Mouse (Mus musculus) small intestine, adult 2 months (tissue): ENCODE results near the gene Sphk2. TPM values are rescaled to one million over a fixed set of nuclear protein-coding genes. Genes with fewer than 3 reads are reported as not detected.

Experiments
- H3K27ac ChIP-seq: fragments of 200-500 bp; 2 replicates; pipeline ENCODE4 v1.5.1; 2012; ENCODE audit warnings: low read depth, low read length, control low read depth, inconsistent platforms; ENCODE audit not compliant: insufficient read depth
- H3K27me3 ChIP-seq: fragments of 200-500 bp; 2 replicates; pipeline ENCODE4 v1.6.1; 2012; ENCODE audit warnings: mild to moderate bottlenecking, moderate library complexity, low read length, inconsistent platforms; ENCODE audit not compliant: control insufficient read depth, insufficient read depth
- H3K36me3 ChIP-seq: fragments of 200-500 bp; 2 replicates; pipeline ENCODE4 v1.6.1; 2012; ENCODE audit warnings: mild to moderate bottlenecking, low read length, control low read depth, inconsistent platforms; ENCODE audit not compliant: control insufficient read depth, insufficient read depth
- H3K4me1 ChIP-seq: fragments of 200-500 bp; 2 replicates; pipeline ENCODE4 v1.6.1; 2012; ENCODE audit warnings: low read length, inconsistent platforms, mixed read lengths; ENCODE audit not compliant: control insufficient read depth, insufficient read depth, insufficient read length
- H3K4me3 ChIP-seq: fragments of 200-500 bp; 2 replicates; pipeline ENCODE4 v1.5.1; 2012; ENCODE audit warnings: low read depth, mild to moderate bottlenecking, control low read depth, inconsistent platforms, low read length, moderate library complexity
- CTCF ChIP-seq: fragments of 200-500 bp; IDR thresholded peaks from 2 replicates; pipeline ENCODE4 v1.5.1; 2012; ENCODE audit warnings: low read depth, mild to moderate bottlenecking, control low read depth, inconsistent platforms, low read length, moderate library complexity, mixed read lengths; ENCODE audit not compliant: insufficient replicate concordance, insufficient read length; ENCODE audit errors: extremely low read depth
- POLR2A ChIP-seq: fragments of 200-500 bp; IDR thresholded peaks from 2 replicates; pipeline ENCODE4 v1.6.1; 2012; ENCODE audit warnings: low read depth, mild to moderate bottlenecking, control low read depth, inconsistent platforms, low read length, moderate library complexity
- WGBS: fragments of 180-500 bp; shearing (Covaris S2); methylation state at CpG from one replicate; pipeline ENCODE4 v1.1.7; 2018; 5-methylcytosine and 5-hydroxymethylcytosine counted together
- polyA plus RNA-seq: library from polyadenylated mRNA; depleted of rRNA; stranded (reverse); fragments of >200 nt; gene quantifications from 2 replicates; pipeline ENCODE4 v1.2.3, GENCODE M21; 2012

Gene Sphk2
- polyA plus RNA-seq, 1 experiment = 164 TPM

GRCm38 (mm10) chr7:45699523-45700141 lies 18.2 kb downstream of the Sphk2 start, which contains the start of gene Car11:
Car11 (plus strand) TSS chr7:45699843.
- Histone ChIP-seq H3K36me3 (no peaks in the 10 kb centered on the region), H3K27ac (no peak within 1 kb of the TSS), H3K4me3 (peak within 1 kb of the TSS; percentile 44), H3K27me3 (peaks cover 20% of the 10 kb centered on the region), H3K4me1 (peaks cover 18% of the 10 kb centered on the region)
- TF ChIP-seq POLR2A (no peak), CTCF (no peak)
- WGBS = 10% methylated on average over 36 of the region's 36 CpGs

GRCm38 (mm10) chr7:45697894-45698293 lies 19.9 kb downstream of the Sphk2 start:
- H3K27ac ChIP-seq = no peak overlapping the region
- no peaks in the 10 kb centered on the region for H3K36me3 ChIP-seq
- peaks cover 10% of the 10 kb centered on the region for H3K4me1 ChIP-seq
- H3K27me3 ChIP-seq = peaks cover 20% of the 10 kb centered on the region
- WGBS = 70% methylated on average over 7 of the region's 7 CpGs
- no peak overlapping the region for H3K4me3 ChIP-seq
- no peak for TF ChIP-seq POLR2A
- no peak for TF ChIP-seq CTCF

- H3K27me3 ChIP-seq = peaks cover 16% of the 10 kb centered on the region
- H3K36me3 ChIP-seq = no peaks in the 10 kb centered on the region
- TF ChIP-seq CTCF (no peak), POLR2A (no peak)
- H3K4me1 ChIP-seq = peaks cover 5% of the 10 kb centered on the region
- no peak overlapping the region for H3K27ac ChIP-seq
- WGBS = 33% methylated on average over 6 of the region's 6 CpGs
- H3K4me3 ChIP-seq = no peak overlapping the region
These were observed 22.7 kb downstream of the Sphk2 start for GRCm38 (mm10) chr7:45695098-45695497.

- H3K4me1 ChIP-seq = no peaks in the 10 kb centered on the region
- WGBS = 94% methylated on average over 50 of the region's 50 CpGs
- no peak for TF ChIP-seq CTCF
- no peak for TF ChIP-seq POLR2A
- H3K36me3 ChIP-seq = no peaks in the 10 kb centered on the region
- peaks cover 5% of the 10 kb centered on the region; the same call in 1 of the 2 replicates for H3K27me3 ChIP-seq
- no peak within 1 kb of the TSS for H3K27ac ChIP-seq
- H3K4me3 ChIP-seq = no peak within 1 kb of the TSS
These were observed 23.7 kb downstream of the Sphk2 start, which contains the start of gene Sec1 for GRCm38 (mm10) chr7:45693921-45694591. Sec1 (minus strand) TSS chr7:45694402.

- H3K27me3 ChIP-seq = no peaks in the 10 kb centered on the region; the same call in 1 of the 2 replicates
- no peaks in the 10 kb centered on the region for H3K36me3 ChIP-seq
- no peak overlapping the region for H3K4me3 ChIP-seq
- TF ChIP-seq CTCF (no peak), POLR2A (no peak)
- H3K4me1 ChIP-seq = no peaks in the 10 kb centered on the region
- H3K27ac ChIP-seq = no peak overlapping the region
- WGBS = 93% methylated on average over 2 of the region's 2 CpGs
These were observed 25.4 kb downstream of the Sphk2 start for GRCm38 (mm10) chr7:45692364-45692763.

GRCm38 (mm10) chr7:45689800-45690199 lies 28.0 kb downstream of the Sphk2 start:
- no peak for TF ChIP-seq CTCF
- TF ChIP-seq POLR2A = no peak
- Histone ChIP-seq H3K36me3 (no peaks in the 10 kb centered on the region), H3K4me1 (no peaks in the 10 kb centered on the region), H3K27me3 (peaks cover 5% of the 10 kb centered on the region; the same call in 1 of the 2 replicates), H3K27ac (no peak overlapping the region), H3K4me3 (no peak overlapping the region)
- WGBS = 60% methylated on average over 11 of the region's 11 CpGs

- H3K36me3 ChIP-seq = no peaks in the 10 kb centered on the region
- TF ChIP-seq CTCF (no peak), POLR2A (no peak)
- no peak overlapping the region for H3K4me3 ChIP-seq
- peaks cover 5% of the 10 kb centered on the region; the same call in 1 of the 2 replicates for H3K27me3 ChIP-seq
- H3K27ac ChIP-seq = no peak overlapping the region
- 71% methylated on average over 6 of the region's 6 CpGs for WGBS
- no peaks in the 10 kb centered on the region for H3K4me1 ChIP-seq
These were observed 28.7 kb downstream of the Sphk2 start for GRCm38 (mm10) chr7:45689099-45689498.
